Mouse (Mus musculus): Measurements from ENCODE around the gene Foxa2.

Foxa2 gene

DNA sequence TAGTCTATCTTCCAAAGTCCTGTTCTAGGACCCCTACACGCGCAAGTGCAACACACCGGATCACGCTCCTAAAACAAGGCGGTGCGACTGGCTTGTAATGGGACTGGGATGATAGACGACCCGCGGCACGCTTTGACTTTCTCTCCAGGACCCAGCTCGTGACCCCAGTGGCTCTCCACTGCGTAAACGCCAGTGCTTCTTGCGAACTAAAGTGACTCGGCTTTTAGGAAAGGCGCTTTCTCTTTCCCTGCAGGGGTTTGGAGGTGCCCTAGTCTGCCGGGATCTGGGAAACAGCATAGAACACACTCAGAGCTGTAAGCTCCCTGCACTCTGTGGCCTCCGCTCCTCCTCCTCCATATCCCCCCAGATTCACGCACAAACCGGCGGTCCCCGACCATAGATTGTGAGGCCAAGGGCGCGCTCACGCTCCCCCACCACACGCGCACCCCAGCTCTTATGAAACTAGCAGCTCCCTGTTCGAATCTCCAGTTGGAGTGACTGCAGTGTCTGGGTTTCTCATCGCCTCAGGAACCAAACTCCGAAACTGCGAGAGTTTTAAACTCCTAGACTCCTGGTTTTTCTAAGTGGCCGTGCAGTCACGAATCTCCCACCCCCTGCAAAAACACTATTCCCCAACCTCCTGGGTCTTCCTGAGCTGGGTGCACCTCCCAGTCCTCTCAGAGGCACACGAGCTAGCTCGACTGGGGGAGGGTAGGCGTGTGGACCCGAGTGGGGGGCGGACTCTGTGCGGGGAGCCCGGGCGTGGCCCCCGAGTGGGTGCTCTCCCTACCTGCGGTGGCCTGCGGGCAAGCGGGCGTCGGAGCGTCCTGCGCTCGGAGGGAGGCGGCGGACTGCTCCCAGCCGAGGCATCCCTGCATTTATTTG is 7.2 kb downstream of the Foxa2 start:
- DNase-seq (ENCODE audit: low spot score in 2 of 2): no peak

DNA sequence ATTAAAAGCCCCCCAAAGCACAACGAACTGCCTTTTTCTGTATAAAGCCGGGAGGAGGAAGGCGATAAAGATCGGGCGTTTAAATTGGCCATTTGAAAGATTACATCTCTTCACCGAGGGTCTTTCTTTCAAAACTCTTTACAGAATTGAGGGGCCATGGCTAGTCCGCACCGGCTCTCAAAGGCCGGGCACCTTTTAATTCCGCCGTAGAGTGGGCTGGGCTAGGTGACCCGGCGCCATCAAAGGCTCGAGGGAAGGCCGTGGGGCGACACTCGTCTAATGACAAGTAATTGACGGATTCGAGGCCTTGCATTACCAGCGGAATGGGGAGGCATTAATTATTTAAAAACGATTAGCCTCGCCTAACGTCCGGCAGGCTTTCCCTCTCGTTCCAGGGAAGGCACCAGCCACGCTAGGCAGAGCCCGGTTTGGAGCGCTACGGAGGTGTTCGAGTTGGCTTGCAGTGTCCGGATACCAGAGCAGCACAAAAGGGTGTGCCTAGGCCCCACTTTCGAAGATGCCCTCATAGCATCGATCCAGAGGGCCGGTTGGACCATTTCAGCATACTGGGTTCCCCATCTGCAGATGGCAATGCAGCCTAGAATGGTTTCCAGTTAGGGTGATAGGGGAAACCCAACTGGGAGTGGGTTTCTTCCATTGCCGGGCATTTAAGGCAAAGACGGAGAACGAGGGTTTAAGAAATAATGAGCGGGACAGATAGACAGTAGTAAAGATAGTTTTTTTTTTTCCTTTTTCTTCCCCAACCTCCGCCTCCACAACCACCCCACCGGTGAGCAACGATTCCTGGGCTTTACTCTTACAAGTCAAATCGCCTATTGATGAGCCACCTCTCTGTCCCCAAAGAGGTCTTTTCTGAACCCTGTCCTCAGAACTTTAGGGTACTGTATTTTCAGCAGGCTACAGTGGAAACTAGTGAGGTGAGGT is 8.1 kb downstream of the Foxa2 start:
- no peak for DNase-seq (ENCODE audit: low spot score in 2 of 2)

DNA sequence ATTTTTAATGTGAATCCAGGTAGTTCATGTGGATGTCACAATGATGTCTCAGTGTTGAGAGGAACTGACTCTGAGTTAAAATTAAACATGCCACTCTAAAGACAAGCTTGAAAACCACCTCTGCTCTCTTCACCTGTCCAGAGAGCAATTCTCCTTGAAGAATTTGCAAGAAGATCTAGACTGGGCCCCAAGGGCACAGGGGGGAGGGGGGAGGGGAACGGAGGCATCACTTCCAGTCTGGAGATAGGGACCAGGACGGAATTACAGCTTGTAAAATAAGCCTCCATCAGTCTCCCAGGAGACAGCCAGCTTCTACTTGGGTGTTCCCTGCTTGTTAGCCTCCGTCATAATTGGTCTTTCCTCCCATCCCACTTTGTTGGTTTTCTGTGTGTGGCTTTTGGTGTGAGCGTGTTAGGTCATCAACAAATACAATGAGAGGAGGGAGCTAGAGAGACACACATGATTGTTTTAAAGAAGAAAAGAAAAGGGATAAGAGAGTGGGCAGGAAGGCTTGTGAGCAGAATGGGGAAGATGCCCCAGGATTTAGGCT is 10.1 kb downstream of the Foxa2 start:
- no peak for DNase-seq (ENCODE audit: low spot score in 2 of 2)

DNA sequence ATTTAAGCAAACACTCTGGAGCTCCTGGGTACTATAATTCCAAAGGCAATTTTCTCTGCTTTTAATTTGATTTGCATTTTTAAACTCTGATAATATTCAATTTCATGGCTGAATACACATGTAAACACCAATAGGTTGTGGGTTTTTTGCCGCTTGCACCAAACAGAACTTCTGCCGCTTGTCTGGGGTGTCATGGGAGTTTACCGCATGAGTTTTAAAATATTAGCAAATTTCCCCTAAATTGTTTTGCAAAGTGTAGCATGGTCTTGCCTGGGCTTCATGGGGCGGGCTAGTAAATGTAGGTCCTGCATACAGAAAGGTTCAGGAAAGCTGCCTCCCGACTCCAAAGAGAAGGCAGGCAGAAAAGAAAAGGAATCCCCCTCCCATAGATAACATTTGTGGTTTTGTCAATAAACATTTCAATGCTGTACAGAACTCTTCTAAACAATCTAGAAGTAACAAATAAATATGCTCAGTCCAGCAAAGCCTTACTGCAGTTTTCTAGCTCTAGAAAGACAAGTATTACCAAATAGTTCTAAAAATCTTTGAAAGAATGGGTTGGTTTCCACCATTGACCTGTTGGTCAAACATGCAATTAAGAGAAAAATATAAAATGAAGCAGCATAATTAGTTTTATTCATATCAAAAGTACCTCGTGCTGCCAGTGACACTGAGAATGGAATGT is 15.6 kb downstream of the Foxa2 start:
- DNase-seq (ENCODE audit: low spot score in 2 of 2): no peak

DNA sequence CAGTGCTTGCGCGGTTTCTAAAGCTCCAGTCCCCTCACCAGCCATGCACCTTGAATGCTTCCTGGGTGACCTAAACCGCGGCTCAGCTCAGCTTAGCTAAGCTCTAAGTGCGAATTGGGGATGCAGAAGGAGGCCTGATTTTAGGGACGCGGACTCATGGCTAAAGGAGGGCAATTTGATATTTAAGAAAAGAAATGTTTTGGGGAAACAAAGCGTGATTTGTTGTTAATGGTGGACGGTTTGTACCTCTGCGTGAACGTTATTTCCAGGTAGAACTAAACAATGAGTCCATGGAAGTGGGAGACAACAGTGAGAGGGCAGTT is 16.2 kb downstream of the Foxa2 start:
- no peak for DNase-seq (ENCODE audit: low spot score in 2 of 2)

DNA sequence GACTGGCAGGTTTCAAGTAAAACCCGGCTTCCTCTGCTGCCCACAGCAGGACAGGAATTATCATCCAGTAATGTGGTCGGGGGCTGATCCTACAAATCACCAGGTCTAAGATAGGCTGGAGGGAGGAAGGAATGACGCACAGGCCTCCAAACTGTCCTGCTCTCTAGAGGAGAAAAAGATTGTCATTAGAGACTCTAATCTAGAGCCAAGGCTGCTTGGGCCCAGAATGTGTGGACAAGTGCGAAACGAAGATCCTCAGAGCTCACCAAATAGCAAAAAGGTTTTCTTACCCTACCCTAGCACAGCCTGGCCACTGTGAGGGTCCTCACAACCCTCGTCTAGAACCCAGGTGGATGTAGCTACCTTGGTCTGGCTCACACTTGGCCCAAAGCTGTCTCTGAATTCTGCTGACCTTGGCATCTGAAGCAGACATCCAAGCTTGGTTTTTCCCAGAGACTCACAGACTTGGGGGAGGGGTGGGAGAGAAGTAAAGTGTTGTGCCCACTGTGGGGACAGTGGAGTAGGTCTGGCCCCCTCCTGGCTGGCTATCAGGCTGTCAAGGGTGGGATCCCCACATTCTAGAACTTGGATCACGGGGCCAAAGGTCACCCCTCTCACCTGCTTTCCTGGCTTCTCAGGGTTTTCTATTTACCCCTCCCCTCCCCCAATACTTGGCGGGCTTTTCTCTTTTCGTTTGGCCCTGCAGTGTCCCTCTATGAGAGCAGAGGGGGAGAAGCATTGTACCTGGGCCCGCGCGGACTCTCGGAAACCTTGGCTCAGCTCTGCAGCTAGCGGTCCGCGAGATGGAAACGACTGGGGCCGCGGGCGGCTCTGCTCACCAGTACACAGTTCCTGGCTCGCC is 16.8 kb downstream of the Foxa2 start:
- DNase-seq (ENCODE audit: low spot score in 2 of 2): no peak

DNA sequence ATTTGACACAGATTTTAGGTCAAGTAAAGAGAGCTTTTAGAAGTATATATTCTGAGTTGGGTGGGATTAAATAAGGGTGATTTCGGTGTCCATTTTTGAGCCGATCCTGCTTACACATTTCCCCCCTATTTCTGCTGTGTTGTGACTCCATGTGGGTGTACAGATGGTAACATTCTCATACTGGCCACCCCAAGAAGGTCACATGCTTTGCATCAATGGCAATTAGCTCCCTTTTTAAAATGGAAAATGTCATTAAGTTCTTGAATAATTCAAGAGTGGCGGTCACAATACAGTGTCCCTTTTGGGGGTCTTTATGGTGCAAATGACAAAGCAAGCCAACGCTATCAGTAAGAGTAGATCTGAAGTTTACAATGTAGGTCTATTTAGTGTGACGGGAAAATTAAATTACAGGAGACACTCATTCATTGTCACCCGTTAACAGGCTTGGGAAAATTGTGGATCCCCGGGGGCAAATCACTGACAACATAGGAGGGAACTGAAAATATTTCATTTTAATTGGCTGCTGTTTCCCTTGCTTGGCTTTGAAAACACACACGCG is 17.6 kb downstream of the Foxa2 start:
- DNase-seq (ENCODE audit: low spot score in 2 of 2): no peak

DNA sequence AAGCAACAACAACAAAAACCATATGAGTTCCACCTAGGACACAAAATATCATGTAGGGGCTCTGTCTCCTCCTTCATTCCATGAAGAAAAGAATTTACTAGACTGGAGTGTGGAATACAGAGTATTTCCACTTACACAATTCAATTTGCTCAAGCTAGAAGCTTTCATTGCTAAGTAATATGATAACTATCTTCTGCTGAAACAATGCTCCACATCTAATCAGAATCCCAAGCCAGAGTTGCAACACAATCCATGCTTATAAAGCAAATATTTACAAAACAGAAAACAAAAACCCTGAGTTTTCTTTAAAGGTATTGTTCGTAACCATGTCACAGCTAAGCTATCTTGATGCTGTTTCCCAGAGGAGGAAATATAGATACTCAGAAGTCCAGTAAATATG is 20.4 kb downstream of the Foxa2 start:
- no peak for DNase-seq (ENCODE audit: low spot score in 2 of 2)

DNA sequence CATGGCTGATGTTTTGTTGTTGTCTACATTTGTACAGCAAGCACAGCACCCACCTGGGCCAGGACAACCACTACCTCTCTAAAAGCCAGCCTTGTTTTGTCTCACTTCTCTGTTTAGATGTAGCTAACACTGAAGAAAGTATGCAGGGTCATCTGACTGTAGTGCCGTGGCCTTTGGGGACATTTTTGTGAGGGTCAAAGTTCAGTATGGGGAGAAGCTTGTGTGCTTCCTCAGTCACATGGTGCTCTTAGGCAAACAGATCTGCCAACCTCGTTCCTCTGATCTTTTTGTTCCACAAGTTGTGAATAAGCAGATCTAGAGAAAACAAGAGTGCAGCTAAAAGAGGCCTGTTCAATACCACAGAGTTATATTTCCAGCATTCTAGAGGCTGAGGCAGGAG is 21.3 kb downstream of the Foxa2 start:
- no peak for DNase-seq (ENCODE audit: low spot score in 2 of 2)

DNA sequence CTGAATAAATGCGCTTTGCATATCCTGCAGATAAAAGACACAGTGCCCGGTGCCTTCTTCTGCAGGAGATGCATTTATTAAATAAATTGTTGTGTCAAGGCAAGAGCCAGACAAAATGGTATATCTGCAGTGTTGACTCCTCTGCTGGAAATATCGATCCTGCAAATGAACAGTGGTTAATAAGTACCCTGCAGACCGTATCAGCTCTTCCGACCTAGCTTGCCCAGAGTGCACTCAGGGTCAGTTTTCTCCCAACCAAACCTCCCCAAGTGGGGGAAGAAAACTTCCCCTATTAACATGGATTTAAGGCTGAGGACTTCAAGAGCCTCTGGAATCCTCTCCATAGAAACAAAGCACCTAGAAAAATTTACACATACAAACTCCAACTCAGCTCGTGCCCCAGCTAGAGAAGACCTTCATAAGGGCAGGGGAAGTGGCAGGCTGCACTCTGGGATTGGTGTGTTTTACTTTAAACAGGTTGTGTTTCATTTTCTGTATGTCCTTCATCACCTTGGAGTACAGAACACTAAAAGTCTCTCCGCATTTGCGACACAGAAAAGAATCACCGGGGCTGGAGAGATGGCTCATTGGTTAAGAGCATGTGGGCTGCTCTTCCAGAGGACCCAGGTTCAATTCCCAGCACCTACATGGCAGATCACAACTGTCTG is 22.4 kb downstream of the Foxa2 start:
- DNase-seq (ENCODE audit: low spot score in 2 of 2): no peak

DNA sequence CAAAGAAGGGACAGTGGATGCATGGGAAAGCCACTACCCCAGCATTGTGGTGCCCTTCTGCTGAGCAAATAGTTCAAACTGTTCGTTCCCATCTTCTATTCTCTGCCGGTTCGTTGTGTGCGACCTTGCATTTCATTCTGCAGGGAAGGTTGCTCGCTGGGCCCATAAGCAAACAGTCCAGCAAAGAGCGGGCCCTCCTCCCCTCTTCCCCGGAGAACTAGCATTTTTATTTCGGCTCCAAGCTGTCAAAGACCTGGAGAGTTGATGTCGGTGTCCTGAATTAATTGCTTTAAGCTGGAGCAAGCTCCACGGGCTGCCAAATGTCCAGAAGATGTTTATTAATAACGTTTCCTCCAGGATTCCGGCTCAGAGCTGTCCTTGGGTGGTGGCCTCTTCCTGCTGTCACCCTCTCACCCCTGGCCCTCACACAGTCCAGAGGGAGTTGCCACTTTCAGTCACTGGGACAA is 23.4 kb downstream of the Foxa2 start:
- DNase-seq (ENCODE audit: low spot score in 2 of 2): no peak

DNA sequence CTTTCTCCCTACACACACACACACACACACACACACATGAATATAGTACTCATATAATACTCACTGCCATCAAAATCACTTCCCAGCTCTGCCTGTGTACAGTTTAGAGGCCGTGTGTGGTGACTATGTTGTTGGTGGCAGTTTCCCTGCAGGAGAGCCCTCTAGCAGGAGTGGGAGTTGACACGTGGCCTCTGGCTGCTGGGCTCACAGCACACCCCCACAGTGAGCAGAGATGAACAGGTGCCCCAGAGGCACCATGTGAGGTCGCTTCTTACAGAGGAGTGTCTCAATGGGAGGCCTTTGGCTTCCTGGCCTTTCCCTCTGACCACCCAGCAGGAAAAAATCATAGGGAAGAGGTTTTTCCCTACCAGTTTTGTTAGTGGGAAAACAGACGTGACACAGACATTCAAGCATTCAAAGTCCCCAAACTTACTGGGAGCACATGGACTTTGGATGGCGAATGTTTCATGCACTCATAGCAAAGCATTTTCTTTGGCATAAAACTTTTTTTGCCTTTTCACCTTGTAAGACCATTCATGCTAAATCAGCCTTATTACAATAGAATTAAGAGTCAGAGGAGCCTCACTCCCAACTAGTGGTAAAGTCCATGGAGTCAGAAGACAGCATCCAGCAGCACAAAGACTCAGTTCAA is 24.7 kb downstream of the Foxa2 start:
- DNase-seq (ENCODE audit: low spot score in 2 of 2): no peak

DNA sequence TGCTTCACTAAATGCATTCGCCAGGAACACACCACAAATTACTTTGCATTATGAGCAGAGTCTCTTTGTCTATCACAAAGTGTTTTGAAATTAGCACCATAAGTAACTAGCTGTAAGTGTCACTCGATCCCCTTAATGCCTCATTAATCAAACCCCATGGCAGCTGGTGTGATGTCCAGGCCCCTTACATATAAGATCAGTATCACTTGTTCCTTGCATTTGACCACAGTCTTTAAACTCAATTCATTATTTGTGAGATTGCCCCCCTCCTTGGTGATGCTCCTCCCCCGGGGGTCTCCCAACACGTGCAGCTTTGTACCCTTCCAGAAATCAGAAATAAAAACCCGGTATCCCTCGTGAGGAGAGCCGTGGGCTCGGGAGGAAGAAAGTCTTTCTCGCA is 25.8 kb downstream of the Foxa2 start:
- no peak for DNase-seq (ENCODE audit: low spot score in 2 of 2)

DNA sequence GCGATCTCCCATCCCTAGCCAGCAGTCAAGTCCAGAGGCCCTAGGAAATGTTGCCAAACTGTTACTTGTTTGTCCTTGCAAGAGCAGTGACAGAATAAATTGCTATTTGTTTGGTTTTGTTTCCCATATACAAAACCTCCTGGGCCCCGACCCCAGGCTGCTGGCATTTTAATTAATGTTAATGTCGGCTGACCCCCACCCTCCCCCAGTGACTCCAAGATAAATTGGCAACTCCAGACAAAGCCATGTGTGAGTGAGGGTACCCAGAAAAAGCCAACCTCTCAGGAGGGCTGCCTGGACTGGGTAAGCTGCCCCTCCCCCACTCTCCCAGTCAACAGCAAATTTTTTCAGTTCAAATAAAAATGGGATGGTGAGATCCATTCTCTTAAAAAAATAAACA is 26.6 kb downstream of the Foxa2 start:
- no peak for DNase-seq (ENCODE audit: low spot score in 2 of 2)

DNA sequence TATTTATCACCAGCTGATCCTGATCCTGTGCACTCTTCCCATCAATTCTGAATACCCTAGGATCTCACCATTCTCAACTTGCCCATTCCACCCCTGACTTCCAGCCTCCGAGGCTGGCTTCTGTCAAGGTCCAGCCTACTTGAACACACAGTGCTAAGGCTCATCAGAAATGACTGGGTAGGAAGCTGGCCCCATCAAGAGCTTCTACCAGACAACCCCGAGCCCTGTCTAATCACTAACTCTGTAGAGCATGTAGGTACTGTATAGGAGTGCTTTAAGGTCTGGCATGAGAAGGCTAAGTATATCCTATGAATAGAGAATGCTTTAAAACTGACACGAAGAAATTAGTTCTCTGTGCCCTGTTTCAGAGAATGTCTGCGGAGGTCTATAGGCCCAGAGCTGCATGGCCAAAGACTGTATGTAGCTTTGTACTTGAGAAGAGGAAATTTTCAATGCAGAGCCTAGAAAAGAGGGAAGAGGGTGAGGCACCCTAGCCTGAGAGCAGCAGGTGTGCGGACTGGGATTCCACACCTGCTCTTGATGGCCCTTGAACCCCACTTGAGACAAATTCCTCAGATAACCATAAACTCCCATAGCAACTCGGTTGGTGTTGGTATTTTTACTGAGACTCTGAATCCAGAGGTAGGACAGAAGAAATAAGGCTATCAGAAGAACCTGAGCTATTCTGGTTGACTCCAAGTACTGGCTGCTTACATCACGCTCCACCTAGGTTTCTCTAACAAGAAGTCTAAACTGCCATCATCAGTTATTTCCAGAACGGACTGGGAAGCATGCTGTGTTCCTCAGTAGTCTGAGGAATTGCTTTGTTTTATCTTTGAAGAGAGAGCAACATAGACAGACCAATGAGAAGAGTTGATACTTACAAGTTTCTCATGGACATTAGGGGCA is 28.7 kb downstream of the Foxa2 start:
- no peak for DNase-seq (ENCODE audit: low spot score in 2 of 2)

DNA sequence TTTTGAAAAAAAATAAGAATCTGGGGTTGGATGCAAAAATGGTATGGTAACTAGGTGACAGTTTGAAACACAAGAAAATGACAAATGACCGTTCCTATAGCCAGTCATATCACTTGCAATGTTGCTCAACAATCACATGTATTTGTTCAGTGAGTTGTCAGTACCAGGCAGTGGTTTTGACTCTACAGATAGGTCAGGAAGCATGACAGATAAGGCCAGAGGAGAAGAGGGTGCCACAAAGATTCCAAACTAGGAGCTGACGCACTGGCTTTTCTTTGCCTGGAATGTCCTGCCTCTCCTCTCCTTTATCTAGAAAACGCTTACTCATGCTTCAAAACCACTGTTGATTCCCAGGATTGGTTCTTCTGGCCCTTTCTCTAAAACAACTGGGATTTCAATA is 33.4 kb downstream of the Foxa2 start:
- DNase-seq (ENCODE audit: low spot score in 2 of 2): no peak

DNA sequence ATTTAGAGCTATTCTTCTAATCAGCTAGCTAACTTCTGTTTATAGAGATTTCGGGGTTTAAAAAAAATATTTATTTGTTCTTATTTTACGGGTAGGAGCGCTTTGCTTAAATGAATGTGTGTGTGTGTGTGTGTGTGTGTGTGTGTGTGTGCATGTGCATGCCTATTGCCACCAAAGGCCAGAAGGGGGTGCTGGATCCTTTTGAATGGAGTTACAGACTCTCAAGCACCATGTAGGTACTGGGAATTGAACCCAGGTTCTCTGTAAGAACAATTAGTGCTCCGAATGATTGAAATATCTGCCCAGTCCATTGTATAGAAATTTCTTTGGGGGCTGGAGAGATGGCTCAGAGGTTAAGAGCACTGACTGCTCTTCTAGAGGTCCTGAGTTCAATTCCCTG is 37.7 kb downstream of the Foxa2 start:
- DNase-seq (ENCODE audit: low spot score in 2 of 2): no peak

Measured in frontal cortex, postnatal 36 days (tissue).